Mouse (Mus musculus) forelimb bud, embryonic 11.5 days (tissue): ENCODE results near the gene Acr.

Experiments
- DNase-seq: peaks from one replicate; pipeline ENCODE4 v3.0.0-alpha.2; 2012; ENCODE audit warnings: low read depth, low spot score

Acr gene

DNA sequence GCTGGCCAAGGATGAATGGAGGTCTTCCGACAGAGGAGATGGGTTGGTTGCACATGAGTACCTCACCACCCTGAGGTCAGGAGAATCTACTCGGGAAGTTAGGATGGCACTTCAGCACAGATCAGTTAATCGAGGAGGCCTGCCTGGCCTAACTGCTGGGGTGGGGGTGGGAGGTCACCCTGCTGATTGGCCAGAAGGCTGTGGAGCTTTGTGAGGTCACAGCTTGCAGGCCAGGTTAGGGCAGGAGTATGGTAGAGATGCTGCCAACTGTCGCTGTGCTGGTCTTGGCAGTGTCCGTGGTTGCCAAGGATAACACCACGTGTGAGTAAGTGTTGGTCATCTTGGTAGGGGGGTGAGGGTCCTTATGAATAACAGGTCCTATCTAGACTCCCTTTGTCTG lies at the start of gene Acr:
Acr (plus strand) TSS at position 213 of the 400 bp plus-strand sequence.
- DNase-seq: no peak

DNA sequence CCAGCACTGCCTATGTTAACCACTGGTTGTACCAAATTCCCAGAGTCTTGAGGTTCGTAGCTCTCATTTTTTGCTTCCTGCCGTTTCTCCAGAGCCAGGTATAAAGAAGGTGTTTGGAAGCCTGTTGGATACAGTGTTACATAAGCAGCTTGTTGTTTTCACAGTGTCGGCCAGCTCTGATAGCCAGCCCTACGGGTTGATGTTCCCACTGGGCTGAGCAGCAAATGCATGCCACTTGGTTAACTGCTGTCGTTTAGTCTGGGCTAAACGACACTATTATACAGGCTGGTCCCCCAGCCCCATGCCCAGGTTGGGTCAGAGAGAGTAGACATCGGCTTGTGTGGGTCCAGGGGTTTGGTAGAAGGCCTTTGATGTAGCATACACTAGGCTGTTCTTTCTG lies 46.2 kb upstream of the Acr start:
- no peak for DNase-seq

DNA sequence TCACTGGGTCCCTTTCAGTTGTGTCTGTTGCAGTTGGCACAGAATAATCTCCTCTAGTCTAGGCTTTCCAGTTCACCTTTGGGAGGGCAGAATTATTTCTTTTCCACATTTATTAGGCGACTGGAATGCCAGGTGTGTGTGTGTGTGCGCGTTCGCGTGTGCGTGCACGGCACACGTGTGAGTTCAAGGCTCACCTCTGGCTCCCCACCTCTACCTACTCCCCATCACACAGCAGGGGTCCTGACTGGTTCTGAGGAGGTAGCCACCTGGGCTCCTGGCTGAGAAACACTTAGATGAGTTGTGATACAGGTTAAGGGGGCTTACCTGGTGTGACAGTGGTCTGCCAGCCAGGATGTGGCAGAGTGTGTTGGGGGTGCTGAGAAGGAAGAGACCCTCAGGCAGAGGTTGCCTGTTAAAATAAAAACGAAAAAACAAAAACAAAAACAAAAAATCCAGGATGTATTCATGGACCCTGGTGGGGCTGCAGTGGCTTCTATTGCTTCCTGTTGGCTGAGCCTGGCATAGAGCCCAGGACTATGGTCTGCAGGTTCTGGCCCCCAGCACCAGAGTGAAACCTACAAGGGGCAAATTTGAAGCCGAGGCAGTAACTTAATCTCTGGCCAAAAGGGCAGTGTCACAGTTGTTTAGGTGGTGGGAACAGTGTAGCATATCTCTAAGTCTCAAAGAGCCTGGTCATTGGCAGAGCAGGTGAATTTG lies 45.4 kb upstream of the Acr start:
- no peak for DNase-seq

- DNase-seq: no peak
Measured at GRCm38 (mm10) chr15:89523283-89523832, 44.8 kb upstream of the Acr start.

DNA sequence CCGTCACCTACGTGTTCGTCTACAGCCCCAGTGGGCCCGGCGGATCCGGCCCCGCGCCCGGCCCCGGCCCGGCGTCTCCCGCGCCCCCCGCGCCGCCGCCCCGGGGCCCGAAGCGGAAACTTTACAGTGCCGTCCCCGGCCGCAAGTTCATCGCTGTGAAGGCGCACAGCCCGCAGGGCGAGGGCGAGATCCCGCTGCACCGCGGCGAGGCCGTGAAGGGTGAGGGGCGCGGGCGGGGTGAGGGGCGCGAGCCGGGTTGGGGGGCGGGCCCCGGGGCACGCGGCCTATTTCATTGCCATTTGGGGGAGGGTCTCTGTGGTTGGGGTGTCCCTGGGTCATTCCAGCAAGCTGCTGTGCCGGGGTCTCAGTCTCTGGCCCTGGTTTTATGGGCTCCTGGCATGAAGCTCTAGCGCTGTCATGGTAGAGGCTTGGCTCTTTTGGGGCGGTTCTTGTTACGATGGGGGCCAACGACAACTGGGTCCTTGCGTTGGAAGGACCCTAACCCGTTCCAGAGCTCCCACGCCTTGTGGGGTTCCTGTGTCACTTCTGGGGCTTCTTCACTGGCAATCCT lies 44.0 kb upstream of the Acr start:
- DNase-seq: no peak

DNA sequence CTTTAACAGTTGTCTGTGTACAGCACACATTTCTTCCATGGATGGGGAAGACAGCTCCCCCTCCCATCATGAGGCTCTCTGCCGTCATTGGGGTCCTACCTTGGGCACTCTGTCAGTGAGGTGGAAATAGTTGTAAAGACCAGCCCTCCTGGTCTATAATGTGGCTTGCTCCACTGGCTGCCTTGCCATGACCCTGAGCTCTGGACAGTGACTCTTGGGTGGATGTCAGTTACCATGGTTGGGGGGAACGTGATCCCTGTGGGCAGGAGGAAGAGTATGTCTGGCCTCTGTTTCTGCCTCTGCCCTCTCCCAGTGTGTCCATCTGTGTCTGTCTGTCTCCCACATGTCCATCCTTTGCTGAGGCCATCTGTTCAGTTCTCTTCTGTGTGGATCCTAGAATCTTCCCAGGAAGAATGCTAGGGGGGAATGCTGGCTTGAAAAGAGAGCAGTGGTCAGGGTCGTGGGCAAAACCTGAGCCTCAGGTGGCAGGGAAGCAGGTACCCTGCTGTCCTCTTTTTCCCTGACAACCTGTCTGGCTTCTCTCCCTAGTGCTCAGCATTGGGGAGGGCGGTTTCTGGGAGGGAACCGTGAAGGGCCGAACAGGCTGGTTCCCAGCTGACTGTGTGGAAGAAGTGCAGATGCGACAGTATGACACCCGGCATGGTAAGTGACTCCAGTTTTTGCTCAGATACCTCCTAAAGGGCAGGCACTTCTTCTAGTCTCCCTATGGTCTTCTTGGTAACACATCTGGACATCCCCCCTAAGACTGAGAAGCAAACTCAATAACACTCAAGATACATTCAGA lies 43.3 kb upstream of the Acr start:
- DNase-seq: no peak

- no peak for DNase-seq
Measured at GRCm38 (mm10) chr15:89525464-89525863, 42.7 kb upstream of the Acr start.

- no peak for DNase-seq
Measured at GRCm38 (mm10) chr15:89525896-89526295, 42.2 kb upstream of the Acr start.

GRCm38 (mm10) chr15:89526776-89527325 lies 41.3 kb upstream of the Acr start:
- DNase-seq: no peak

DNA sequence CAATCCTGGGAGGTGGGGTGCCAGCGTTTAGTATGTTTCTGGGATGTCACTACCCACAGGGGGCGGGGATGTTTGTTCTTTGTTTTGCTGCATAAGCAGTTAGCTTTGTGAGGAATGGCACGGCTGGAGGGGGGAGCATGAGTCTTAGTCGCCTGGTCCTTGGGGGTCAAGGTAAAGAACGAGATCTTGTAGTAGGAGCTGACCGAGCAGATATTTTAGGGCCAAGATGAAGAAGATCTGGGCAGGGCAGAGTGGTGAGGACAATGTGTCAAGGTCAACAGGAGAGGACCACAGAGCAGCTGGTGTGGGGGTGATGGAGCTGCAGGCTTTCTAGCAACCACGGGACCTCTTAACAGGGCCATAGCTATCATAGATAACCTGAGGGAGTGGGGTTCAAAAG lies 40.7 kb upstream of the Acr start:
- no peak for DNase-seq

DNA sequence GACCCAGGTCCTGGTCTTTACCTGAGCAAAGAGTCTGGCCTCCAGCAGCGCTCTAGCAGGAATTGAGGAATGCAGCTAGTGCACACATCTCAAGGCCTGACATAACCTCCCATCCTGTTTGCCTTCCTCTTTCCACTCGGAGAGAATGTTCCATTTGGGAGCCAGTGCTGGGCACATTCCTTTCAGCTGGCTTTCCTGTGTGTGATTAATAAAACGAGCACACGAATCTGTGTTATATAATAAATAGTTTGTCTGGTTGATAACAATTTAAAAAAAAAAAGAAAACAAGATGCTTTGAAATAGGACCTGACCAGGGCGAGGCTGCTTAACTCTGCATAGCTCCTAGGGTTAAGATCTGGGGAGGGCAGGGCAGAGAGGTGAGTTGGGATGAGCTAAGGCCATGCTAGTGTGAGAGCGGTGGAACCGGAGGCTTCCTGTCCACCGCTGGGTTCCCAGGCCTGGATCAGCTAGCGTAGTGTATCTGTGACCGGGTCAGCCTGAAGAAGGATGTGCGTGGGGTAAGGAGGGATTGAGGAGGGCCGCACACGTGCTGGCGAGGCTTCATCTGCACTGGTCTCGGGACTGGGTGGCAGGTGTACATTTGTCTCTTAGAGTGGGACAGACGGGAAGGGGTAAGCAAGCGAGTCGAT lies 39.8 kb upstream of the Acr start:
- DNase-seq: no peak

DNA sequence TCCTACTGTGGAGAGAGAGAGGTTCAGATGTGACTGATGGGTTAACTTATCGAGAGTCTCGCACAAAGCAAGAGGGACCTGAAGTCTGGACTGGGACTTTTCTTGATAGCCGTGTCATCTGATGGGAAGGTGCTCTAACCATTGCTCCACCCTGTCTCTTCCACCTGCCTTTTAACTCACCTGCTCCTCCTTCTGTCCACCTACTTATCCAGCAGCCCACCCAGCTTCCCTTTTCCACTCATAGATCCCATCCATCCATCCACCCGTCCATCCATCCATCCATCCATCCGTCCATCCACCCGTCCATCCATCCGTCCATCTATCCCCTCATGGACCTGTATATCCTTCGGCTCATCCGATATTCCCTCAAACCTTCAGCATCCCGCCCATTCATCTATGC lies 39.2 kb upstream of the Acr start:
- DNase-seq: no peak

DNA sequence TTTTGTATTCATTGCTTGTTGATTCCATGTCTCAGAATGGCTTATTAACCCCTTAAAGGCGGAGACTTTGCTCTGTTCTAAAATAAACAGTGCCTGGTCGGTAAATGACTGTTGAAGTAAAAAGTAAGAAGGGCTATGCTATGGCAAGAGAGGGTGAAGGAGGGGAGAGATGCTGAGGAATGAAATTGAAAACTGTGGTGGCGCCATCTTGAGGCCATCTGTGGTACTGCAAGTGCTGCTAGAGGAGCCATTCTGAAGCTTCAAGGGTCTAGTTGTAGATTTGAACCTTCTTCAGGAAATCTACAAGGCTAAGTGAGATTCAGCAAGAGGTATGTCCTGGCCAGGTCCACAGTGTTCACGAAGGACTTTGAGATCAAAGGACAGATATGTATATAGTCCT lies 37.8 kb upstream of the Acr start:
- DNase-seq: peak; percentile 65

GRCm38 (mm10) chr15:89531399-89531798 lies 36.7 kb upstream of the Acr start:
- no peak for DNase-seq

DNA sequence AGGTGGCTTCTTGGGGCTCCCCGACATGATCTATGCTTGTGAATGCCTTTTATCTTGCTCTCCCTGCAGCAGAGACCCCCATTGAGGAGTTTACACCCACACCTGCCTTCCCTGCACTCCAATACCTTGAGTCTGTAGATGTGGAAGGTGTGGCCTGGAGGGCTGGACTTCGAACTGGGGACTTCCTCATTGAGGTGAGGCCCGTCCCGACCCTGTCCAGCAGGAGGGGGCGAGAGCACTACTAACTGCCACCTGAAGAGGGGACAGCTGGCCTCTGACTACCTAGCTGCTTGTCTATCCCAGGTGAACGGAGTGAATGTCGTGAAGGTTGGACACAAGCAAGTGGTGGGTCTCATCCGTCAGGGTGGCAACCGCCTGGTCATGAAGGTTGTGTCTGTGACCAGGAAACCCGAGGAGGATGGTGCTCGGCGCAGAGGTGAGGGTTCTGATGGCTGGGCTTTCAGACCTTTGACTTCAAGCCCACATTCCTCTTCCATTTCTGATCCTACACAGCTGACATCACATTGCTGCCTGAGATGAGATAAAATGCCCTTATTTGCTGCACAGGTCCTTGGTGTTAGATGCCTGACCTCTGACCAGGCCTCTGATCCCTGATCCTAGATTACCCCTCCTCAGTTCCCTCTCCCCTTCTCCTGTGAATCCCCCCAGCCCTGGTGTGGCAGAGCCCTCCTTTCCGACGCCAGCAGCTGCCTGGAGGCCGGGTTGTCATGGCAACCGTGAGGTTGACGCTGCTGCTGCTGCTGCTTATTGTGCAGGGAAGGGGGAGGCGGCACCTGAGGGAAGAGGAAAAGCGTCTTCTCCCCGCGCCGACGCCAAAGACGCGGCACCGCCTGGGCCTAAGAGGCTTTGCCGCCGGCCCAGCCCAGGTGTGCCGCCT lies 35.9 kb upstream of the Acr start:
- DNase-seq: peak; percentile 87

DNA sequence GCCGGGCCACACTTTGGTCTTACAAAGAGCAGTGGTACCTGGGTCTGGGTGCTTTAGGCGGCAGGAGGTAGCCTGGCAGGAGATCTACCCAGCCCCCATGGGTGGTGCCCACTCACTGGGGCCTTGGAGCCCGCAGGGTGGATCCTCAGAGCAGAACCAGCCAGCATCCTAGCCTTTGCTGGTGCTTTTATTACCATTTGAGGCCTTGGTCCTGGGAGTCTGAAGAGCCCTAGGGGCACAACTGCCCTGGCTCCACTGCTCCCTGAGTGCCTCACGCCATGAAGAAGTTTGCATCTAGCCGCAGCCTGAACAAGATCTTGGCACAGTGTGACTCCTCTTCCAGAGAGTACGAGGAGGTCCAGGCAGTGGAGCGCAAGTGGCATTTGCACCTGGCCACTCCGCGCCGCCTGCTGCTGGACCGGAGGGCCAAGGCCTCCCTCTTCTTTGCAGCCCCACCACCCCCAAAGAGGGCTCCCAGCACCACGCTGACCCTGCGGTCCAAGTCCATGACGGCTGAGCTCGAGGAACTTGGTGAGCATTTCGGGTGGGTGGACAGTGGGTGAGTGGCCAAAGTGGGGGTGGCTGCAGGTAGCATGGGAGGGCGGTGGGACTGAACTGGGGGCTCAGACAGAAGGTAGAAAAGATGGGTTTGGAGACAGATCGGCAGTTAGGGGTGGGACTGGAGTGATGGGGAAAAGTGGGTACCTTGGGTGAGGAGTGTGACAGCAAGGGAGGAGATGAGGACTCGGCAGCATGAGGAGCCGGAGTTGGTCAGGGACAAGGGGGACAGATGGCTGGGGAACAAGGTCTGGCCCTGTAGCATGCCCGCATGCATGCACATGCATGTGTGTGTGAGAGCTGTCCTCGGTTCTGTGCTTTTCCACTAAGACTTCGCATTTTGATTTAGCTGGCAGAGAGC lies 34.9 kb upstream of the Acr start:
- DNase-seq: no peak

DNA sequence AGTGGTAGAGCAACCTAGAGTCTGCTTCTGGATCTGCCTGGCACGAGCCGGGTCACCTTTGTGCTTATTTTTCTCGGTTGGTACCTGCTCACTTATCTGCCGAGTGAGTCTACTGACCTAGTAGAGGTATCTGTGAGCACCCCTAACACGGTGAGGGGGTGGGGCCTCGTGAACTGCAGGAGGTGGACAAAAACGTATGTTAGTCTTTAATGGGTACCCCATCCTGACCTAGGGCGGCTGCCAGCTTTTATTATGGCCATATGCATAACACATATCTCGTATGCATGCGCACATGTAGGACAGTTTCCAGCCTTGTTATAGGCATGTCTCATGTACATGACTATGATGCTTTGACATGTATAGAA lies 34.3 kb upstream of the Acr start:
- no peak for DNase-seq

GRCm38 (mm10) chr15:89544171-89544570 lies 24.0 kb upstream of the Acr start:
- DNase-seq: no peak

- DNase-seq: no peak
Measured at GRCm38 (mm10) chr15:89547321-89547720, 20.8 kb upstream of the Acr start.
